Mouse (Mus musculus) lung, embryonic 15.5 days (tissue): ENCODE results near the gene Frat2. TPM values are rescaled to one million over a fixed set of nuclear protein-coding genes. Genes with fewer than 3 reads are reported as not detected.

ENCODE experiments used
- ATAC-seq: fragments of 200-750 bp; cut with Nextera tagmentation; 2 replicates; pipeline ENCODE4 v1.8.0; 2017; ENCODE audit warnings: moderate number of reproducible peaks, borderline replicate concordance; ENCODE audit not compliant: low FRiP score, low TSS enrichment; ENCODE audit errors: extremely low read depth
- H3K27ac ChIP-seq: fragments of 300-500 bp; sonication (generic); 2 replicates; pipeline ENCODE4 v1.5.1; 2015; ENCODE audit warnings: moderate library complexity, mild to moderate bottlenecking, inconsistent platforms
- H3K27me3 ChIP-seq: fragments of 300-500 bp; sonication (generic); 2 replicates; pipeline ENCODE4 v1.6.1; 2015; ENCODE audit warnings: inconsistent platforms
- H3K36me3 ChIP-seq: fragments of 300-500 bp; sonication (generic); 2 replicates; pipeline ENCODE4 v1.6.1; 2015; ENCODE audit warnings: inconsistent platforms
- H3K4me1 ChIP-seq: fragments of 300-500 bp; sonication (generic); 2 replicates; pipeline ENCODE4 v1.6.1; 2015; ENCODE audit warnings: inconsistent platforms
- H3K4me2 ChIP-seq: fragments of 300-500 bp; sonication (generic); 2 replicates; pipeline ENCODE4 v1.6.1; 2015; ENCODE audit warnings: inconsistent platforms, mild to moderate bottlenecking, moderate library complexity
- H3K4me3 ChIP-seq: fragments of 300-500 bp; sonication (generic); 2 replicates; pipeline ENCODE4 v1.5.1; 2015; ENCODE audit warnings: mild to moderate bottlenecking, inconsistent platforms
- H3K9ac ChIP-seq: fragments of 300-500 bp; sonication (generic); 2 replicates; pipeline ENCODE4 v1.6.1; 2015; ENCODE audit warnings: inconsistent platforms
- H3K9me3 ChIP-seq: fragments of 300-500 bp; sonication (generic); 2 replicates; pipeline ENCODE4 v1.6.1; 2016; ENCODE audit warnings: inconsistent platforms
- WGBS: fragments of 180-500 bp; shearing (Covaris S2); methylation state at CpG from one replicate; pipeline ENCODE4 v1.1.7; 2015; 5-methylcytosine and 5-hydroxymethylcytosine counted together
- polyA plus RNA-seq: library from polyadenylated mRNA; unstranded; fragments of >200 nt; fragmentation: Nextera tagmentation; extraction: Ambion mirVana; gene quantifications from 2 replicates; pipeline ENCODE4 v1.2.1, GENCODE M21; 2015

Gene Frat2
- polyA plus RNA-seq, 1 experiment from 2014 or later = 4.4 TPM

DNA sequence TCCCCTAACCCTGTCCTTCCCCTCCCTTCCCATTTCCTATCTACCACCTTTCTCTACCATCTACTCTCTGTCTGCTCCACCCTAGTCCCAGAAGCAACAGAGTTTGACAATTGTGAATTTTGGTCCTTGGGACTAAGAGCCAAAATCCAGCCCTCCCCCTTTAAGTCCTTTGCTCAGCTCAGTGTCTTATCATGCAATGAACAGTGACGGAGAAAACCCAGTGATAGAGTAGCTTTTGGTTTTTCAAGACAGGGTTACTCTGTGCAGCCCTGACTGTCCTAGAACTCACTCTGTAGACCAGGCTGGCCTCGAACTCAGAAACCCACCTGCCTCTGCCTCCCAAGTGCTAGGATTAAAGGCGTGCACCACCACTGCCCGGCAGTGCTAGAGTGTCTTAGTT, 34.6 kb downstream of the Frat2 start:
- no peak overlapping the region for H3K9ac ChIP-seq
- H3K4me3 ChIP-seq = no peak overlapping the region
- H3K36me3 ChIP-seq = no peaks in the 10 kb centered on the region
- no peak overlapping the region for H3K4me2 ChIP-seq
- 87% methylated on average over 4 of the region's 4 CpGs for whole genome bisulfite sequencing
- peaks cover 8% of the 10 kb centered on the region; the same call in 1 of the 2 replicates for H3K4me1 ChIP-seq
- no peak overlapping the region for H3K27ac ChIP-seq
- no peaks in the 10 kb centered on the region for H3K27me3 ChIP-seq
- no peaks in the 10 kb centered on the region for H3K9me3 ChIP-seq
- ATAC-seq = no peak

DNA sequence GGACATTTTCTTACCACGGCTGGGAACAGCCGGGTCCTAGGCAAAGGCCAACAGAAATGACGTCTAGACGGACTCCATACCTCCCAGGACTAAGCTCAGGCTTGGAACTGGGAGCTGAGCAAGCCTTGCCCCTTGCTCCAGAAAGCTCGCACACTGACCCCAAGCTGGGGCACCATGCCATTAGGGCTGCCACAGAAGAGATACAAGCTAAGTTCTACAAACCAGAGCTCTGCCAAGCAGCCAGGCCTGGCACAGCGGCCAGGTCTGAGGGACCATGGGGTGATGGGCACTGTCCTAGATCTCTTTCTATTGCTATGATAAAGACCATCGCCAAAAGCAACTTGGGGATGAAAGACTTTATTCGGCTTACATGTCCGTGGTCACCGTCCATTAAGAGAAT, 35.4 kb downstream of the Frat2 start:
- Histone ChIP-seq H3K9ac (no peak overlapping the region), H3K4me2 (no peak overlapping the region), H3K4me1 (peaks cover 4% of the 10 kb centered on the region; the same call in 1 of the 2 replicates), H3K4me3 (no peak overlapping the region), H3K27ac (no peak overlapping the region), H3K9me3 (no peaks in the 10 kb centered on the region), H3K36me3 (no peaks in the 10 kb centered on the region), H3K27me3 (no peaks in the 10 kb centered on the region)
- ATAC-seq = no peak
- WGBS = 90% methylated on average over 10 of the region's 10 CpGs

DNA sequence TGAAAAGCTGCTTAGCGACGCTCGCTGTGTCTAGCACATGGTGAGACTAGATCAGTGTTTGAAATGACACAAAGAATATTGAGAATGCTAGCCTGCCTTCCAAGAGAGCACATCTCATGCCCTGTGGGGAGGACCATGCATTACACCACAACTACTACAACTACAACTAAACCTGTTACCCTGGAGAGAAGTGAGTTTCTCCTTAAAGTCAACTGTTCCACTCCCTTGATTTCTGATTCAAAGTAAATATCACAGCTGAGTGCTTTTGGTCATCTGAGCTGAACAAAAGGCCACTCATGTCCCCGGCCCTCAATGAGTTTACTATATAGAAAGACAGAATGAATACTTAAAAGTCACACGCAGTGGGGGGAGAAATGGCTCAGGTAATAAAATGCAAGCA, 37.9 kb downstream of the Frat2 start:
- ATAC-seq = no peak
- Histone ChIP-seq H3K4me3 (no peak overlapping the region), H3K36me3 (no peaks in the 10 kb centered on the region), H3K4me1 (no peaks in the 10 kb centered on the region), H3K4me2 (no peak overlapping the region), H3K9me3 (no peaks in the 10 kb centered on the region), H3K27ac (no peak overlapping the region), H3K9ac (no peak overlapping the region), H3K27me3 (no peaks in the 10 kb centered on the region)
- WGBS = 75% methylated on average over 5 of the region's 5 CpGs

DNA sequence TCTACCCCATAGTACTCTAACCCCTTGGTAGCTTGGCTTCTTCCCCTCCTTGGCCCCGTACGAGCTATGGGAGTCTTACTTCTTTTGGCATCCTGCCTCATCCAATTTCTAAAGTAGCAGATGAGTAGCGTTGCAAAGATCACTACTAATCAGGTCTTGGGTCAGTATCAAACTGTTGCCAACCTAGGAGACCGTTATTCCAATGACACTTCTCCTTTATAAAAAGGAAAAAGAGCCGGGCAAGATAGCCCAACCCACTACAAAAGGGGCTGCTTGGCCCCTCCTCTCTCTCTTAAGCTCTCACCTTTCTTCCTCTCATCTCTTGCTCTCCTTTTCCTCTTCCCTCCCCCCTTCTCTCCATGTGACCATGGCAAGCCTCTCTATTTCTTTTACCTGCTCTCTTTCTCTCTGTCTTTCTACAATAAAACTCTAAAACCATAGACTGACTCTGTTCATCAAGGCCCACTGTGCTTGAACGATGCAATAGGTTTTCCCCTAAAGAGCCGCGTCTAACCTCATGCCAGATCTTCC, 39.8 kb downstream of the Frat2 start:
- Histone ChIP-seq H3K36me3 (no peaks in the 10 kb centered on the region), H3K4me3 (no peak overlapping the region), H3K27me3 (no peaks in the 10 kb centered on the region), H3K9ac (no peak overlapping the region), H3K27ac (no peak overlapping the region), H3K4me2 (no peak overlapping the region), H3K9me3 (no peaks in the 10 kb centered on the region), H3K4me1 (no peaks in the 10 kb centered on the region)
- 70% methylated on average over 8 of the region's 8 CpGs for whole genome bisulfite sequencing
- ATAC-seq = no peak

DNA sequence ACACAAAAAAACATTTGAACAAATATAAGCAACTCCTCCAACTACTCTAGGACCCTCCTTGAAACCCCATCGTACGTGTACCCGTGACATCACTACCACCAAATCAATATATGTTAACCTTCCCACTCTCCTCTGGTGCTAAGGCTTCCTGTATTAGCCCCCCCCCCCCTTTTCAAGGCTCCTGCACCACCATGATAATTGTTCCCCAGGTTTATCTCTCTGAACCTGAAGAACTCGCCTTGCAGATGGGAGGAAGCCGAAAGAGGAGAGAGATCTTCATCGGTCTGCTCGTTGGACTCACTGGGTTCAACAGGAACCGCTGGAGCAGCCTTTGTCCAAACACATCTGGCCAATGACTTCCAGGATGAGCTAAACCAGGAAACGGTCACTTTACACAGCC, 40.4 kb downstream of the Frat2 start:
- no peaks in the 10 kb centered on the region for H3K27me3 ChIP-seq
- H3K9me3 ChIP-seq = no peaks in the 10 kb centered on the region
- H3K4me2 ChIP-seq = no peak overlapping the region
- H3K36me3 ChIP-seq = no peaks in the 10 kb centered on the region
- no peak overlapping the region for H3K4me3 ChIP-seq
- 74% methylated on average over 9 of the region's 9 CpGs for WGBS
- ATAC-seq = no peak
- H3K9ac ChIP-seq = no peak overlapping the region
- H3K4me1 ChIP-seq = no peaks in the 10 kb centered on the region
- H3K27ac ChIP-seq = no peak overlapping the region

DNA sequence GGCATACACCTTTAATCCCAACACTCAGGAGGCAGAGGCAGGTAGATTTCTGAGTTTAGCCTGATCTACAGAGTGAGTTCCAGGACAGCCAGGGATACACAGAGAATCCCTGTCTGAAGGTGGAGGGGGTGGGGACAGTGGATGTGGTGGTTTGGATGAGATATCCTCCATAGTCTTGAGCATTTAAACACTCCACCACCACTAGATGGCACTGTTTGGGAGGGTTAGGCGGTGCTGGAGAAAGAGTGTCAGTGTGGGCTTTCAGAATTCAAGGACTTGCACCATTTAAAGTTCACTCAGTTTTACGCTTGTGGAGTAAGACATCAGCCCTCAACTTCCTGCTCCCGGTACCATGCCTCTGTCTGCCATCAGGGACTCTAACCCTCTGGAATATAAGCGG, 42.1 kb downstream of the Frat2 start:
- no peak for ATAC-seq
- H3K36me3 ChIP-seq = no peaks in the 10 kb centered on the region

DNA sequence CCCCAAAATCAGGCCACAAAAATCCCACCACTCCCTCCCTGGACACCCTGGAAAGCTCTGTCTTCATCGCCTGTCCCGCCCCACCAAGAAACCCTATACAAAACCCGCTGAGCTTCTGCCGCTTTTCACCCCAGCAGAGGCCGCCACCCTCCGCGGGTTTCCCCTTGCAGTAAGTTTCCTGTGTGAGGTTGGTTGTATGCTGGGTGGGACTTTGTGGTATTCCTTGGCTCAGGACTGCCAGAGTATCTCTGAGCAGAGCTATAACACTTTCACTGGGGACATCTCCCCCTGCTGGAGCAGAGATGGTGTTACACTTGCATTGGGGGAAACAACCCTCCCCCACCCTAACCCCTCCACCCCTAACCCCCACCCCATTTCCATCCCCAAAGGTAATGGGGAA, 44.6 kb downstream of the Frat2 start:
- Histone ChIP-seq H3K27ac (no peak overlapping the region), H3K4me3 (no peak overlapping the region), H3K9me3 (no peaks in the 10 kb centered on the region), H3K9ac (no peak overlapping the region), H3K4me1 (peaks cover 15% of the 10 kb centered on the region), H3K4me2 (no peak overlapping the region), H3K36me3 (no peaks in the 10 kb centered on the region), H3K27me3 (no peaks in the 10 kb centered on the region)
- WGBS = 33% methylated on average over 7 of the region's 7 CpGs
- no peak for ATAC-seq

More for the DNA sequence above, 42.1 kb downstream of the Frat2 start:
- H3K27ac ChIP-seq = no peak overlapping the region
- 92% methylated on average over 4 of the region's 4 CpGs for WGBS
- no peak overlapping the region for H3K4me3 ChIP-seq
- no peak overlapping the region for H3K4me2 ChIP-seq
- H3K9me3 ChIP-seq = no peaks in the 10 kb centered on the region
- H3K9ac ChIP-seq = no peak overlapping the region
- H3K4me1 ChIP-seq = peaks cover 4% of the 10 kb centered on the region; the same call in 1 of the 2 replicates
- no peaks in the 10 kb centered on the region for H3K27me3 ChIP-seq

DNA sequence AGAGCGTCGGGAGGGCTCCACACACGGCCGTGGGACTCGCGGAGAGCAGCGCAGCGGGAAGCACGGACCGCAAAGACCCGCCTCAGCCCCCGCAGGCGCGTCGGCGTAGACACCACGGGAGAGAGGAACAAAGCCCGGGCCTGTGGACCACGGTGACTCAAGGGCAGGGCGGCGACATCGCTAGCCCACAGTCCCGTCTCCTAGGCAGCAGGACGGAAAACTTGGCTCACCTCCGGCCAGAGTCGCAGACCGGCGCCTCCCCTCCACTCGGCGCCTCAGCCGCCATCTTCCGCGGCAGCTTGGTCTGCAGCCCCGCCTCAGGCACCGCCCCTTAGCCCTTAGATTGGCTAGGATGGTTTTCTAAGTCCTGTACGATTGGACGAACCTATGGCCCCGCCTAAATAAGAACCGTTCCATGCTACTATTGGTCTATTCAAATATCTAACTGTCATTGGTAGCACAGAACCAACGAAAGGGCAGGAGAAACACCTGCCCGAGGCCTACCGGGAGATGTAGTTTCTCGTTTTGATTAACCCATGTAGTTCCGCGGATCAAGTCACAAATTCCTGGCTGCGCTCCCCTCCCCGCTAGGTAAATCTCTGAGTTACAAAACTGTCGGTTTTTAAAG, 46.1 kb downstream of the Frat2 start, which contains the start of gene Arhgap19:
Gene Arhgap19, minus strand, starts transcription at position 306 of the 628 bp plus-strand sequence.
- H3K36me3 ChIP-seq = no peaks in the 10 kb centered on the region
- peak within 1 kb of the TSS; percentile 80 for H3K4me3 ChIP-seq
- under 1% methylated on average over 46 of the region's 48 CpGs for WGBS
- no peaks in the 10 kb centered on the region for H3K27me3 ChIP-seq
- H3K9ac ChIP-seq = peak within 1 kb of the TSS; percentile 76
- ATAC-seq = peak; percentile 99
- peak within 1 kb of the TSS; percentile 75 for H3K27ac ChIP-seq
- no peaks in the 10 kb centered on the region for H3K9me3 ChIP-seq
- H3K4me1 ChIP-seq = peaks cover 15% of the 10 kb centered on the region
- peak within 1 kb of the TSS; percentile 67 for H3K4me2 ChIP-seq

DNA sequence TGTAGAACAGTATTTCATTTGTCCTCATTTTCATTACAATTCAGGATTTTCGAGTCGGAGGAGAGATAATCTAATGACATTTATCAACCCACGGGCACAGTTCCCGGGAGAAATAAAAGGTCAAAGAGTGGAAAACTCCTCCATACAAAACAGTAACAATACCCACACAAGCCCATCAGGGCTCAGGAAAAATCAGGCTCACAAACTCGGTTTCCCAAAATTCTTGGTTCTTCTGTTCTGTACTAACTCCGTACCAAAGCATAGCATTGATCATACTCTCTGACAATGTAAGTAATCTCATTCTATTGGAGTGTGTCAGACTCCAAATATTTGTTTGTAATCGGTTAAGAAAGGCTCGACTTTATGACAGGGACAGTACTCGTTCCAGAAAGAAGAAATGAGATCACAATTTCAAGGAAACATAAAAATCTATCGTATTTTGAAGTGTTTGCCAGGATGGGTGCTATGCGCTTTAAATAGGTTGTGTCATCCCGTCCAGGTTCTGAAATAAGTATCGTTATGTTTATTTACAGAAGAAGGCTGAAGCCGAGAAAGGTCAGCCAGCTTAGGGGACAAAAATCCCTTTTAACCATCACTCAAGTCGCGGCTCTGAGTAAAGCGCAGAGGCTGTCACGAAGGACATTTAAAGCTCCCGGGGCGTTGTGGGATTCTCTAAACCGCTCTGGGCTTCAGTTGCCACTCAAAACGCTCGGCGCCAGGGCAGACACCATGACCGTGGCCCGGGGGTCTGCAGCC, 46.8 kb downstream of the Frat2 start:
- peak overlapping the region; percentile 80 for H3K4me3 ChIP-seq
- ATAC-seq = no peak; the same call in 1 of the 2 replicates
- H3K4me2 ChIP-seq = peak overlapping the region; percentile 67
- no peaks in the 10 kb centered on the region for H3K9me3 ChIP-seq
- WGBS = 3% methylated on average over 26 of the region's 26 CpGs
- peak overlapping the region; percentile 75 for H3K27ac ChIP-seq
- H3K27me3 ChIP-seq = no peaks in the 10 kb centered on the region
- no peaks in the 10 kb centered on the region for H3K36me3 ChIP-seq
- H3K4me1 ChIP-seq = peaks cover 17% of the 10 kb centered on the region
- H3K9ac ChIP-seq = peak overlapping the region; percentile 76

DNA sequence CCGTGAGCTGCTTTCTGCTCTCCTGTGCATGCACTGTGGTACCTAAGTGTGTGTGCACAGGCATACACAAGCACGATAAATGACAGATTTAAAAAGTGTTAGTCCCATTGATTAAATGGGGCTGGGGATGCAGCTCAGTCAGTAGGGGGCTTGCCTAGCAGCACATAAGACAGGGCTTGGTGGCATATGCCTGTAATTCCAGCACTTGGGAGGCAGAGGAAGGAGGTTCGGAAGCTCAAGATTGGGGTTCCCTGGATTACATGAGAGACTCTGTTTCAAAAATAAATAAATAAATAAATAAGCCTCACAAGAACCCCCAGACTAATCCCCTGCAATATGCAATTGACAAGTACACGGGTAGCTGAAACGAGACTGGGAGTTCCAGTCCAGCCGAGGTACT, 47.5 kb downstream of the Frat2 start:
- 47% methylated on average over 6 of the region's 6 CpGs for WGBS
- no peaks in the 10 kb centered on the region for H3K9me3 ChIP-seq
- peak overlapping the region; percentile 80 for H3K4me3 ChIP-seq
- H3K27me3 ChIP-seq = no peaks in the 10 kb centered on the region
- H3K9ac ChIP-seq = peak overlapping the region; percentile 76; the same call in 1 of the 2 replicates
- peaks cover 17% of the 10 kb centered on the region for H3K4me1 ChIP-seq
- no peak overlapping the region for H3K27ac ChIP-seq
- peak overlapping the region; percentile 67 for H3K4me2 ChIP-seq
- ATAC-seq = no peak
- no peaks in the 10 kb centered on the region for H3K36me3 ChIP-seq

DNA sequence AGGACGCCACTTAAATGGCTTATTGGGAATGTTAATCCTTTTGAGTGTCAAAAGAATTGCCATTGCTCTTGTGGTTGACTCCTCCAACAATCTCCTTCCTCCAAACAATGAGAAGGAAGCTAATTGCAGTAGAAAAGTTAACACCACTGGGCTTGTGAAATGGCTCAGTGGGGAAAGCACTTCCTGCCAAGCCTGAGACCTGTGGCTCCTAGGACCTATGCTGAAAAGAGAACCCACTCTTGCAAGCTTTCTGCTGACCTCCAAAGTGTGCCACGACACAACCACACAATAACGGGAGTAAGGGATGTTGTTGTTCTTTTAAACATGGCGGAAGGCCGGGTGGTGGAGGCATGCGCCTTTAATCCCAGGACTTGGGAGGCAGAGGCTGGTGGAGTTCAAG, 50.4 kb downstream of the Frat2 start:
- no peak for ATAC-seq
- no peaks in the 10 kb centered on the region for H3K27me3 ChIP-seq
- H3K4me1 ChIP-seq = peaks cover 23% of the 10 kb centered on the region
- WGBS = 88% methylated on average over 6 of the region's 6 CpGs
- H3K4me3 ChIP-seq = no peak overlapping the region
- H3K9me3 ChIP-seq = no peaks in the 10 kb centered on the region
- H3K9ac ChIP-seq = no peak overlapping the region
- no peak overlapping the region for H3K27ac ChIP-seq
- H3K4me2 ChIP-seq = no peak overlapping the region
- no peaks in the 10 kb centered on the region for H3K36me3 ChIP-seq

DNA sequence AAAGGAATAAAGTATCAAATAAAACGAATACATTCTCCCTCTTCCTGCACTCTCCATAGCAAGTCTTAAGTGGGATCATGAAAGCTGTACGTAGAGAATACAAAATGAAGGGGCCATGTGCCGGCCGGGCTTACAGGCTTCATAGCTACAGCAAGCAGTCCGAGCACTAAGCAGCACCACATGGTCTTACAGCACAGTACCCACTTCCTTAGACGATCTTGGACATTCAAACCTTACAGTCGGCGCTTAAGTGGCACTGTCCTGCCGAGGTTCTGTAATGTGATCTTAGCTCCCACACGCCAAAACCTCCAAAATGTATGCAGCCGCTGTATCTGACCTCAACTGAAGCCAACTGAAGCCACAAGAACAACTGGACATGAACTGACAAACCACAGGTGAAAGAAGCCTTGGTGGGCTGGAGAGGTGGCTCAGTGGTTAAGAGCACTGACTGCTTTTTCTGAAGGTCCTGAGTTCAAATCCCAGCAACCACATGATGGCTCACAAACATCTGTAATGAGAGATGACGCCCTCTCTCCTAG, 51.1 kb downstream of the Frat2 start:
- no peak for ATAC-seq
- peaks cover 23% of the 10 kb centered on the region for H3K4me1 ChIP-seq
- no peak overlapping the region for H3K27ac ChIP-seq
- no peaks in the 10 kb centered on the region for H3K9me3 ChIP-seq
- H3K36me3 ChIP-seq = no peaks in the 10 kb centered on the region
- no peak overlapping the region for H3K4me3 ChIP-seq
- H3K9ac ChIP-seq = no peak overlapping the region
- H3K4me2 ChIP-seq = no peak overlapping the region
- 78% methylated on average over 12 of the region's 12 CpGs for WGBS
- H3K27me3 ChIP-seq = no peaks in the 10 kb centered on the region
